Mouse (Mus musculus) embryonic facial prominence, embryonic 10.5 days (tissue): ENCODE measurements around the gene Slamf9. TPM values are rescaled to one million over a fixed set of nuclear protein-coding genes. Genes with fewer than 3 reads are reported as not detected.

ENCODE experiments used
- DNase-seq: peaks from one replicate; pipeline ENCODE4 v3.0.0-alpha.2; 2017; ENCODE audit warnings: low spot score
- H3K27ac ChIP-seq: fragments of 300-500 bp; sonication (generic); replicated peaks from 2 replicates; pipeline ENCODE4 v1.5.1; 2016; ENCODE audit warnings: mild to moderate bottlenecking
- H3K27me3 ChIP-seq: fragments of 300-500 bp; sonication (generic); replicated peaks from 2 replicates; pipeline ENCODE4 v1.6.1; 2016; ENCODE audit warnings: low read depth, mild to moderate bottlenecking; ENCODE audit not compliant: poor library complexity, severe bottlenecking
- H3K36me3 ChIP-seq: fragments of 300-500 bp; sonication (generic); replicated peaks from 2 replicates; pipeline ENCODE4 v1.6.1; 2016; ENCODE audit warnings: mild to moderate bottlenecking, moderate library complexity
- H3K4me1 ChIP-seq: fragments of 300-500 bp; sonication (generic); 2 replicates; pipeline ENCODE4 v1.6.1; 2016
- H3K4me3 ChIP-seq: fragments of 300-500 bp; sonication (generic); 2 replicates; pipeline ENCODE4 v1.5.1; 2016; ENCODE audit warnings: mild to moderate bottlenecking, moderate library complexity
- H3K9me3 ChIP-seq: fragments of 300-500 bp; sonication (generic); 2 replicates; pipeline ENCODE4 v1.6.1; 2016; ENCODE audit warnings: mild to moderate bottlenecking
- WGBS: fragments of 180-500 bp; shearing (Covaris S2); methylation state at CpG from one replicate; pipeline ENCODE4 v1.1.7; 2016; 5-methylcytosine and 5-hydroxymethylcytosine counted together
- polyA plus RNA-seq: library from polyadenylated mRNA; unstranded; fragments of >200 nt; fragmentation: Nextera tagmentation; extraction: Ambion mirVana; gene quantifications from 2 replicates; pipeline ENCODE4 v1.2.1, GENCODE M21; 2016

The Slamf9 gene
- polyA plus RNA-seq, 1 experiment from 2014 or later, result not detected

DNA sequence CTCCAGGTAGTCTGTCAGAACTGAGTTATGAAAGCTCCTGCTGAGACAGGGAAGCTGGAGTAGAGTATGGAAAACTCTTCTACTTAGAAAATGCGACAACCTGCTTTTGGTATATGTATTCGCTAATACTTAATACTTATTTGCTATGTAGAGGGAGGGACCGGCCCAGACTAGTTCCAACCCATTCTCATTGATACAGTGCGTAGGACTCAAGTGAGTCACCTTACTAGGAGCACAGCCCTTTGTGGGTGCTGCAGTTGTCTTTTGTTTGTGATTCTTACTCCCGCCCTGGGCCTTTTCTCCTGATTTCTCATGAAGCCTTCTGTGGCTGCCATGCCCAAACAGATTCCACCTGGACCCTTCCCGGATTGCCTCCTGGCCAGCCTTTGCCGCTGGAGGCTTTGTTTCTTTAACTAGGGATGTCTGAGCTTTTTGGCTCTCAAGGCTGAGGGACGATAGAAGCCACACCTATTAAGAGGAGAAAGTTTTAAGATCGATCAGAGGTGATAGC, 33.2 kb upstream of the Slamf9 start:
- H3K9me3 ChIP-seq, result no peaks in the 10 kb centered on the region
- 89% methylated on average over 9 of the region's 9 CpGs for WGBS
- H3K27me3 ChIP-seq, result no peaks in the 10 kb centered on the region
- no peak overlapping the region for H3K27ac ChIP-seq
- no peak for DNase-seq
- no peaks in the 10 kb centered on the region for H3K36me3 ChIP-seq
- no peaks in the 10 kb centered on the region for H3K4me1 ChIP-seq
- H3K4me3 ChIP-seq, result no peak overlapping the region

DNA sequence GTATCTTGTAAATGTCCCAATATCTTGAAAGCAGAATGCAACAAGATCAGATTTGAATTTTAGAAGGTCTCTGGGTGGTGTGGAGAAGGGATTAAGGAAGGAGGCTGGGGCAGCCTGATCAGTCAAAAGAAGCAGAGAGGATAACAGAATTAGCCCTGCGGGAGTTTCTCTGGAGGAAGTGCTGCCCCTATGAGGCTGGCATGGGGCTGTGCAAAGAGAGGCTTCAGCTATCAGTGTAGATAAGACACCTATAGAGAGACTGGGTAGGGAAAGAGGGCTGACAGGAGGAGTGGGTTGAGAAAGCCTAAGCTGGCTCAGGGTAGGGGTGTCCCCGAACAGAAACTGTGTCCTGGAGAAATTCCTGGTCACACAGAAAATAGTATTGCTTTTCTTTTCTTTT, 24.9 kb upstream of the Slamf9 start:
- H3K36me3 ChIP-seq, result no peaks in the 10 kb centered on the region
- 21% methylated on average over 2 of the region's 2 CpGs for WGBS
- H3K4me3 ChIP-seq, result no peak overlapping the region
- no peaks in the 10 kb centered on the region for H3K27me3 ChIP-seq
- H3K27ac ChIP-seq, result no peak overlapping the region
- peaks cover 13% of the 10 kb centered on the region for H3K4me1 ChIP-seq
- DNase-seq, result no peak
- H3K9me3 ChIP-seq, result no peaks in the 10 kb centered on the region

DNA sequence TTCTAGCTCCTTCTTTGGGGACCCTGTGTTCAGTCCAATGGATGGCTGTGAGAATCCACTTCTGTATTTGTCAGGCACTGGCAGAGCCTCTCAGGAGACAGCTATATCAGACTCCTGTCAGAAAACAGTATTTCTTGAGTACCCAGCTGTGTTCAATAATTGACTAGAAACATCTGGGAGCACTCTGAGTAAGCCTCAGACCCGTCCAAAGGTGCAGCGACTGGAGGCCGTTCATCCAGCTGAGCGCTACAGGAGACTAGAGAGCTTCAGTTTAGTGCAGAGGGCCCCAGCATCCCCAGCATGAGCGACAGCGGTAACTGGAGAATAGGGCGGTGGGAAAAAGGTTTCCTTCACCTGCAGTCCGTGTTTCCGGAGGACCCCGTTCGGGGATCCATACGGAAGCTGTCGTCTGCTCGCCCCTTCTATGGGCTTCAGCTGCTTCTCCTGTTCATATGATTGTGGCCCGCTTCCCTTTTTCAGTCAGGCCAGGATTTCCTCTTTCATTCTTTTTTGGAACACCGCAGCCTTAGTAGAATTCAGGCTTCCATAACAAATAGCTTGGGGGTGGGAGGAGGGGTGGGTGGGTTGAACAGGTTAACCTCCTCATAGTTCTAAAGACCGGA, 24.2 kb upstream of the Slamf9 start:
- 18% methylated on average over 17 of the region's 17 CpGs for WGBS
- Histone ChIP-seq H3K4me3 (0 out of 2 replicates have a peak overlapping the region, but pooled peaks have one; percentile 6), H3K9me3 (no peaks in the 10 kb centered on the region), H3K27me3 (no peaks in the 10 kb centered on the region), H3K27ac (no peak overlapping the region), H3K4me1 (peaks cover 19% of the 10 kb centered on the region), H3K36me3 (no peaks in the 10 kb centered on the region)
- peak; percentile 43 for DNase-seq

GRCm38 (mm10) chr1:172452911-172453310, 22.2 kb upstream of the Slamf9 start:
- Histone ChIP-seq H3K9me3 (no peaks in the 10 kb centered on the region), H3K27ac (no peak overlapping the region), H3K36me3 (no peaks in the 10 kb centered on the region), H3K27me3 (no peaks in the 10 kb centered on the region), H3K4me3 (no peak overlapping the region), H3K4me1 (peaks cover 21% of the 10 kb centered on the region)
- 70% methylated on average over 2 of the region's 2 CpGs for WGBS
- no peak for DNase-seq

DNA sequence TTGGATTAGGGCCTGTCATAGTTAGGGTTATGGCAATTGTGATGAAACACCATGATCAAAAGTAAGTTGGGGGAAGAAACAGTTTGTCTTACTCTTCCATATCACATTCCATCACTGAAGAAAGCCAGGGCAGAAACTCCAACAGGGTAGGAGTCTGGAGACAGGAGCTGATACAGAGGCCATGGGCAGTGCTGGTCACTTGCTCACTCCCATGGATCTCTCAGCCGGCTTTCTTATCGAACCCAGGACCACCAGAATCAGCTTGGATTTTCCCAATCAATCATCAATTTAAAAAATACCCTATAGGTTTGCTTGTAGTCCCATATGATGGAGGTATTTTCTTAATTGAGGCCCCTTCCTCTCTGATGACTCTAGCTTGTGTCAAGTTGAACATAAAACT, 21.3 kb upstream of the Slamf9 start:
- 89% methylated on average over 2 of the region's 2 CpGs for whole genome bisulfite sequencing

DNA sequence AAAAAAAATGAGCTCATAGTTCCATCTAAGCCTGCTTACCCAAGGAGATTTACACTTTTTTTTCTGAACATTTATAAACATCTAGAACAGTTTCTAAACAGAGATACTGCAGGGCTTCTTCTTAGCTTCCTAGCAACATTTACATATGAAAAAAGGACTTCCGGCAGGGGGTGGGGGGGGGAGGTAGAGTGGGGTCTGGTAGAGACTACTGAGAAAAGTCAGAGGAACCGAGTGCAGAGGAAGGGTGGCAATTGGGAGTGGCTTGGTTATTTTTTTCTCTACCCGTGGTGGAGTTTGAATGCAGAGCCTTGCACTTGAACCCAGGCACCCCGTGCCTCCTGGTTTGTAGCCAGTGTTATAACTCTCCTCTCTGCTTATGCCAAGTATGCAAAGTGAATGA, 19.7 kb upstream of the Slamf9 start:
- Histone ChIP-seq H3K9me3 (no peaks in the 10 kb centered on the region), H3K27ac (no peak overlapping the region), H3K4me3 (no peak overlapping the region), H3K4me1 (peaks cover 18% of the 10 kb centered on the region), H3K27me3 (no peaks in the 10 kb centered on the region), H3K36me3 (no peaks in the 10 kb centered on the region)
- 13% methylated on average over 4 of the region's 4 CpGs for WGBS
- DNase-seq, result no peak

More for the DNA sequence above, 21.3 kb upstream of the Slamf9 start:
- H3K4me3 ChIP-seq, result no peak overlapping the region
- DNase-seq, result no peak
- H3K27me3 ChIP-seq, result no peaks in the 10 kb centered on the region
- H3K36me3 ChIP-seq, result no peaks in the 10 kb centered on the region
- no peaks in the 10 kb centered on the region for H3K9me3 ChIP-seq
- H3K4me1 ChIP-seq, result peaks cover 21% of the 10 kb centered on the region
- H3K27ac ChIP-seq, result no peak overlapping the region

DNA sequence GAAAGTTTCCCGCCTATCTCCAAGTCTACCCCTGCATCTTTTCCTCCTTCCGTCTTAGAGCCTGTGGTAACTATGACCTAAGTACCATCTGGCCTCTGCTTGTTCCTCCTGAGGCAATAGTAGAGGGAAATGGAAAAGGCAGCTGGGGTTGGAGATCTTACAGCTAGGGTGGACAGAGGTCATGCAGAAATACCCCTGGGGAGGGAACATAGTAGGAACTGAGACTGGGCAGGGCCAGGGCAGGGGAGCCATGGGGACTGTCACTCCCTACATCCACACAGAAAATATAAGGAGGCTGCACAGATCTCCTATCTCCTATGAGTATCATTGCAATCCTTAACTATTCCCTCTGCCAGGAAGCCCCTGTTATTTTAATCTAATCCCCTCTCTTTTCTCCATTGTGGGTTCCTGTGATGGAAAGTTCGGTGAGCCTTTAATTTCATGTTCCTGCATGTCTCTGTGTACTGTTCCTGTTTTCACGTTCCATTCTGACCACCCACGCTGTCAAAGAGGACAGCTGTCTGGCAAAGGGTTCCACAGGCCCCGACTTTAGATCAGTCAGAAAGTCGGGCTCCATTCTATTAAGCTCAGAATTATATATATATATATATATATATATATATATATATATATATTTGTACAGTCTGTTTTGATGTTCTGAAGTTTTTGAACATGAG, 19.0 kb upstream of the Slamf9 start:
- no peak for DNase-seq
- Histone ChIP-seq H3K27me3 (no peaks in the 10 kb centered on the region), H3K4me1 (peaks cover 12% of the 10 kb centered on the region), H3K4me3 (no peak overlapping the region), H3K27ac (no peak overlapping the region), H3K9me3 (no peaks in the 10 kb centered on the region), H3K36me3 (no peaks in the 10 kb centered on the region)
- 60% methylated on average over 7 of the region's 7 CpGs for WGBS

DNA sequence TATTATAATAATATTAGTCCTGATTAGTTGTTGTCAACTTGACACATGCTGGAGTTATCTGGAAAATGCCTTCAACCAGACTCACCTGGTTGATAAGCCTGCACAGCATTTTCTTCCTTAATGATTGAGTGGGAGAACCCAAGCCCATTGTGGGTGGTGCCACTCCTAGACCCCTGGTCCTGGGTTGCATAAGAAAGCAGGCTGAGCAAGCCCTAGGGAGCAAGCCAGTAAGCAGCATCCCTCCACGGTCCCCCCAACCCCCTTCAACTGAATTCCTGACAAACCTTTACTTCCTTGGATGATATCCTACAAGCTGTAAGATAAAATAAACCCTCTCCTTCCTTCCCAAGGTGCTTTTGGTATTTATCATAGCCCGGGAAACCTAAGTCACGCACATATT, 18.0 kb upstream of the Slamf9 start:
- peaks cover 8% of the 10 kb centered on the region for H3K4me1 ChIP-seq
- no peak overlapping the region for H3K4me3 ChIP-seq
- 96% methylated on average over 3 of the region's 3 CpGs for WGBS
- no peaks in the 10 kb centered on the region for H3K27me3 ChIP-seq
- H3K9me3 ChIP-seq, result no peaks in the 10 kb centered on the region
- no peak for DNase-seq
- no peaks in the 10 kb centered on the region for H3K36me3 ChIP-seq
- no peak overlapping the region for H3K27ac ChIP-seq

DNA sequence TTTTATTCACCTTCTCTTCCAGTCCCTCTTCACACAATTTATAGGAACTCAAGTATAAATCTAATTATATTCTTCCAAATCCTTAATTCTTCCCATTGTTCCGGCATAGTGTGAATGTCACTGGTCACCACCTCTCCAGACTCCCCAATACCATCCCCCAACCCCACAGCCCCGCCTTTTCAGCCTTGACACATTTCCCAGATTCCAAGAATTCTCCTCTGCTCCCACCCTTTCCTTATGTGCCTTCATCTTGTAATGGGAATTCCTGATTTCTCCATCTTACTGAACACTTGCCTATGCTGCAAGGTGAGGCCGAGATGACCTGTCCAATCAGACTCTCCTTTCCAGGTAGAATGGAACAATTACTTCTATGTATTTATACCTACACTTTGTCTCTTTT, 17.1 kb upstream of the Slamf9 start:
- Histone ChIP-seq H3K4me3 (no peak overlapping the region), H3K27ac (no peak overlapping the region)
- 81% methylated on average over 3 of the region's 3 CpGs for WGBS

DNA sequence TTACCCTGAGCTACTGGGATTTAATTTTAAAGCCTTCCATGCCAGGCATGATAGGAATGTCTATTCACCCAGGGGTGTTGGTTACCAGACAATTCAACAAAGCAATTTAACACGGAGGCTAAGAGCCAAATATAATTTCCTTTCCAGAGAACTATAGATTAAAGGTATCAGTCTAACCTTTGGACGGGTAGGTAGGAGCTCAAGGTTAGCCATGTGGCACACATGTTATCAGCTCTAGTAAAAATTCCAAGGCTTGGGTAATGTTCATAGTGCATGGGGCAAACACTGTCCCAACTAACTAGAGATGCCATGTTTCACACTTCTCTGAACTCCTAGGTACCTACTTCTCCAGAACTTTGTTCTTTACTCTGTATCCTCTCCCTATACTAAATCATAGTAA, 13.6 kb upstream of the Slamf9 start:
- WGBS, result 71% methylated on average over 2 of the region's 2 CpGs
- Histone ChIP-seq H3K27me3 (no peaks in the 10 kb centered on the region), H3K4me3 (no peak overlapping the region), H3K4me1 (no peaks in the 10 kb centered on the region), H3K9me3 (no peaks in the 10 kb centered on the region), H3K36me3 (no peaks in the 10 kb centered on the region), H3K27ac (no peak overlapping the region)
- DNase-seq, result no peak

More for the DNA sequence above, 17.1 kb upstream of the Slamf9 start:
- no peaks in the 10 kb centered on the region for H3K36me3 ChIP-seq
- H3K9me3 ChIP-seq, result no peaks in the 10 kb centered on the region
- no peak for DNase-seq
- H3K4me1 ChIP-seq, result peaks cover 8% of the 10 kb centered on the region
- H3K27me3 ChIP-seq, result no peaks in the 10 kb centered on the region

GRCm38 (mm10) chr1:172462534-172462933, 12.6 kb upstream of the Slamf9 start:
- Histone ChIP-seq H3K9me3 (no peaks in the 10 kb centered on the region), H3K27ac (no peak overlapping the region), H3K4me1 (no peaks in the 10 kb centered on the region), H3K36me3 (no peaks in the 10 kb centered on the region), H3K27me3 (no peaks in the 10 kb centered on the region), H3K4me3 (no peak overlapping the region)
- 89% methylated on average over 3 of the region's 3 CpGs for WGBS
- no peak for DNase-seq

- Histone ChIP-seq H3K9me3 (no peaks in the 10 kb centered on the region), H3K4me3 (no peak overlapping the region), H3K4me1 (no peaks in the 10 kb centered on the region), H3K27me3 (no peaks in the 10 kb centered on the region), H3K27ac (no peak overlapping the region), H3K36me3 (no peaks in the 10 kb centered on the region)
- DNase-seq, result no peak
- 87% methylated on average over 16 of the region's 16 CpGs for WGBS
Measured at GRCm38 (mm10) chr1:172463387-172464333, 11.5 kb upstream of the Slamf9 start.
